Mouse (Mus musculus): ENCODE measurements around the gene Bcl2a1b.

DNA sequence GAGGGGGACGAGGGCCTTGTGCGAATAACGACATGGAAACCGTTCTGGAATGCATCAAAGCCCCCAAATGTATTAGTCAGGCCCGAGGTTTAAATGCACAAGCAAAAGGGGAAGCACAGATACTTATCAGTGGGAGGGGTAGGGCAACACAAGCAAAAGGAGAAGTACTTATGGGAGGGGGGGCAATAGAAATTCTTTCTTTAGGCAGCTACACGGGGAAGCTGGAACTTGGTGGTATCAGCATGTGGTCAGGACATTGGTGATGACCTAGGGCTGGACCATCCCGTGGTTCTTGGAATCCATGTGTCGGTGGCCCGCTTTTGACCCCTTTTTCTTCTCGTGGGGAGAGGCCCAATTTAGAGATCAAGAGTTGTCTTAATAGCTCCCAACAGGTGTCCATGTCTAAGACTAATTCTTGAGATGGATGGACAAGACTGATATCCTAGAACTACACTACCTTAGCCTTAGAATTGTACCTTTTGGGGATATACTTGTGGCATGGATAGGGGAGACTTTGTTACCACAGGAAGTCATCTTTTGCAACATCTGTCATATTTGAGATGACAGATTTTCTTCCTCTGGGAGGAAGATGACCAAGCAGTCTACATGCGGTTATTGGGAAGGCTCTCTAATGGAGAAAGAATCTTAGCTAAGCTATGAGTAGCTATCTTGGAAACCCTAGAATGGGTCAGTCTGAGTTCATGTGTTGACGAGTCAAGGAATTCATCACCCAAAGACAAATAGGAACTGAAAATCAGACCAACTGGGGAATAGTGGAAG is 57.7 kb downstream of the Bcl2a1b start:
- TF ChIP-seq TAL1 (conservative IDR thresholded peaks at IDR 0.05; ENCODE audit: low read depth, low read length): no peak
- no peak for TF ChIP-seq CTCF (IDR thresholded peaks at IDR 0.05; ENCODE audit: low read depth, low read length)
- TF ChIP-seq GATA2 (IDR thresholded peaks at IDR 0.05; ENCODE audit: borderline replicate concordance, low read depth, low read length): no peak
- TF ChIP-seq GATA1 (IDR thresholded peaks at IDR 0.05; ENCODE audit: borderline replicate concordance, low read length): no peak

All from G1E (cell line).